Mouse (Mus musculus) kidney, embryonic 16.5 days (tissue): ENCODE measurements around the gene Gemin7. TPM values are rescaled to one million over a fixed set of nuclear protein-coding genes. Genes with fewer than 3 reads are reported as not detected.

Experiments used
- ATAC-seq: fragments of 200-750 bp; cut with Nextera tagmentation; 2 replicates; pipeline ENCODE4 v1.8.0; 2017; ENCODE audit warnings: moderate TSS enrichment; ENCODE audit not compliant: low FRiP score, low TSS enrichment
- H3K27ac ChIP-seq: fragments of 300-500 bp; sonication (generic); 2 replicates; pipeline ENCODE4 v1.5.1; 2014; ENCODE audit warnings: low read length
- H3K27me3 ChIP-seq: fragments of 300-500 bp; sonication (generic); 2 replicates; pipeline ENCODE4 v1.6.1; 2014; ENCODE audit warnings: low read length, control low read depth, mixed read lengths; ENCODE audit not compliant: insufficient read depth
- H3K36me3 ChIP-seq: fragments of 300-500 bp; sonication (generic); 2 replicates; pipeline ENCODE4 v1.6.1; 2014; ENCODE audit warnings: low read length, control low read depth, mixed read lengths; ENCODE audit not compliant: insufficient read depth
- H3K4me1 ChIP-seq: fragments of 300-500 bp; sonication (generic); 2 replicates; pipeline ENCODE4 v1.6.1; 2014; ENCODE audit warnings: low read length, control low read depth, mixed read lengths; ENCODE audit not compliant: insufficient read depth
- H3K4me2 ChIP-seq: fragments of 300-500 bp; sonication (generic); replicated peaks from 2 replicates; pipeline ENCODE4 v1.6.1; 2014; ENCODE audit warnings: low read depth, low read length
- H3K4me3 ChIP-seq: fragments of 300-500 bp; sonication (generic); 2 replicates; pipeline ENCODE4 v1.5.1; 2014; ENCODE audit warnings: mild to moderate bottlenecking, low read length
- H3K9ac ChIP-seq: fragments of 300-500 bp; sonication (generic); replicated peaks from 2 replicates; pipeline ENCODE4 v1.6.1; 2014; ENCODE audit warnings: low read length
- H3K9me3 ChIP-seq: fragments of 300-500 bp; sonication (generic); 2 replicates; pipeline ENCODE4 v1.6.1; 2016; ENCODE audit warnings: low read length, control low read depth
- WGBS: fragments of 180-500 bp; shearing (Covaris S2); extraction: QIAGEN DNeasy Blood & Tissue Kit; methylation state at CpG from one replicate; pipeline ENCODE4 v1.1.7; 2014; 5-methylcytosine and 5-hydroxymethylcytosine counted together
- polyA plus RNA-seq: library from polyadenylated mRNA; unstranded; fragments of >200 nt; fragmentation: Nextera tagmentation; extraction: Ambion mirVana; gene quantifications from 2 replicates; pipeline ENCODE4 v1.2.1, GENCODE M21; 2015

Gene Gemin7
- polyA plus RNA-seq, 1 experiment from 2014 or later: 183 TPM

DNA sequence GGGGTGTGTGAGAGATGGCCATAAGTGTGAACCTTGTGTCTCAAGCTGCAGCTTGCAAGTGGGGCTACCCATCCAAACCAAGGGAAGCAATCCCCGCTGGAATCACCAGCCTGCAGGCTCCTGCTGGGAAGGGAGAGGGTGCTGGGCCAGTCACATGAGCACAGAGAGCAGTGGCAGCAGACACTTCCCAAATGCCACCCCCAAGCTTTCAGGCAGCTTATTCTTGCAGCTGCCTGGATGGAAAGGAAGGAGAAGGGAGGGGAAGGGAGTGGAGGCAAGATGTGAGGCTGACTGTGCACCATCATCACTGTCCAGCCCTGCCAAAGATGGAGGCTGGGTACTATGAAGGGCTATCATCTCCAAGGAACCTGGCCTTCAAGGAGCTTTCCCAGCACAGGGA lies 23.2 kb downstream of the Gemin7 start:
- 73% methylated on average over 1 of the region's 1 CpGs for WGBS

GRCm38 (mm10) chr7:19552443-19552842 lies 25.0 kb downstream of the Gemin7 start:
- Histone ChIP-seq H3K27me3 (no peaks in the 10 kb centered on the region), H3K4me2 (no peak overlapping the region), H3K4me3 (no peak overlapping the region), H3K9ac (no peak overlapping the region), H3K27ac (no peak overlapping the region), H3K4me1 (peaks cover 4% of the 10 kb centered on the region; the same call in 1 of the 2 replicates), H3K36me3 (peaks cover 20% of the 10 kb centered on the region), H3K9me3 (no peaks in the 10 kb centered on the region)
- no peak for ATAC-seq
- WGBS: 46% methylated on average over 2 of the region's 2 CpGs

More for the DNA sequence above, 23.2 kb downstream of the Gemin7 start:
- Histone ChIP-seq H3K27ac (no peak overlapping the region), H3K4me1 (peaks cover 15% of the 10 kb centered on the region; the same call in 1 of the 2 replicates), H3K9me3 (no peaks in the 10 kb centered on the region), H3K27me3 (no peaks in the 10 kb centered on the region), H3K4me2 (no peak overlapping the region), H3K9ac (no peak overlapping the region), H3K4me3 (no peak overlapping the region), H3K36me3 (peaks cover 20% of the 10 kb centered on the region)
- no peak for ATAC-seq

- 68% methylated on average over 5 of the region's 5 CpGs for WGBS
- Histone ChIP-seq H3K9me3 (no peaks in the 10 kb centered on the region), H3K4me1 (peaks cover 4% of the 10 kb centered on the region; the same call in 1 of the 2 replicates), H3K9ac (no peak overlapping the region), H3K27ac (no peak overlapping the region), H3K27me3 (no peaks in the 10 kb centered on the region), H3K4me2 (no peak overlapping the region), H3K36me3 (peaks cover 18% of the 10 kb centered on the region), H3K4me3 (no peak overlapping the region)
- ATAC-seq: no peak
These were observed 25.8 kb downstream of the Gemin7 start for GRCm38 (mm10) chr7:19551634-19552033.

DNA sequence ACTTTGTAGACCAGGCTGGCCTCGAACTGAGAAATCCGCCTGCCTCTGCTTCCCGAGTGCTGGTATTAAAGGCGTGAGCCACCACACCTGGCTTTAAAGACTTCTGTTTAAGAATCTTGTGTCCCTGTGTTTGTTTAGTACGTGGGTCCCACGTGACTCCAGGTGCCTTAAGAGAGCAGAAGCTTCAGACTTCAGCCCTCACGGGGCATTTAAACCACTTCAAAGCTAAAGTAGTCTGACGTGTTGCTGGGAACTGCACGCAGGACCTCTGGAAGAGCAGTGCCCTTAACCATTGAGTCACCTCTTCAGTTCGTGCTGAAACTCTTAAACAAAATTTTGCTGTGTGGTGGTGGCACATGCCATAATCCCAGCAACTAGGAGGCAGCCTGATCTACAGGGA lies 28.0 kb downstream of the Gemin7 start:
- no peak overlapping the region for H3K4me3 ChIP-seq
- ATAC-seq: no peak
- no peak overlapping the region for H3K27ac ChIP-seq
- H3K9ac ChIP-seq: no peak overlapping the region
- H3K36me3 ChIP-seq: peaks cover 13% of the 10 kb centered on the region
- H3K4me1 ChIP-seq: peaks cover 13% of the 10 kb centered on the region; the same call in 1 of the 2 replicates
- no peak overlapping the region for H3K4me2 ChIP-seq
- WGBS: 87% methylated on average over 10 of the region's 10 CpGs
- H3K27me3 ChIP-seq: no peaks in the 10 kb centered on the region
- H3K9me3 ChIP-seq: no peaks in the 10 kb centered on the region

- Histone ChIP-seq H3K4me1 (peaks cover 19% of the 10 kb centered on the region; the same call in 1 of the 2 replicates), H3K9me3 (no peaks in the 10 kb centered on the region), H3K36me3 (no peaks in the 10 kb centered on the region), H3K4me3 (no peak overlapping the region), H3K4me2 (no peak overlapping the region), H3K9ac (no peak overlapping the region), H3K27me3 (no peaks in the 10 kb centered on the region), H3K27ac (no peak overlapping the region)
- no peak for ATAC-seq
- WGBS: 87% methylated on average over 2 of the region's 2 CpGs
These were observed 29.9 kb downstream of the Gemin7 start for GRCm38 (mm10) chr7:19547344-19547969.

DNA sequence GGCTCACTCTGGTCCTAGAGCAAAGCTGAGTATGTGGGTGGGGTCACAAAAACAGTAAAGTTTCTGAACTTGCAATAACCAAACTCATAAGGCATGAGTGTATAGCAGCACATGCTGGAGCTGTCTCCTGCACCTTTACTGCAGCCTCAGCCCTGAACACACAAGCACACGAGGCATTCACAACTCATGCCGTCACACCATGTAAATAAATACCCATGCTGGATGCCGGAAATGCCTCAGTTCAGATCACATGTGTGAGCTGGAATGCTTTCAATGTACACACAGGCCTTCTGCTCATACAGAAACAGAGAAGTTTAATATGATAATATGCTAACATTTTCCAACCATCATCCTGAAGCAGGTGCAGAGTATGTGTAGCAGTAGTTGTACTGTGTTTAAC lies 31.4 kb downstream of the Gemin7 start:
- Histone ChIP-seq H3K9ac (no peak overlapping the region), H3K36me3 (no peaks in the 10 kb centered on the region), H3K4me2 (no peak overlapping the region), H3K27ac (no peak overlapping the region), H3K27me3 (no peaks in the 10 kb centered on the region), H3K4me3 (no peak overlapping the region), H3K4me1 (peaks cover 23% of the 10 kb centered on the region), H3K9me3 (no peaks in the 10 kb centered on the region)
- WGBS: 41% methylated on average over 3 of the region's 3 CpGs
- no peak for ATAC-seq

DNA sequence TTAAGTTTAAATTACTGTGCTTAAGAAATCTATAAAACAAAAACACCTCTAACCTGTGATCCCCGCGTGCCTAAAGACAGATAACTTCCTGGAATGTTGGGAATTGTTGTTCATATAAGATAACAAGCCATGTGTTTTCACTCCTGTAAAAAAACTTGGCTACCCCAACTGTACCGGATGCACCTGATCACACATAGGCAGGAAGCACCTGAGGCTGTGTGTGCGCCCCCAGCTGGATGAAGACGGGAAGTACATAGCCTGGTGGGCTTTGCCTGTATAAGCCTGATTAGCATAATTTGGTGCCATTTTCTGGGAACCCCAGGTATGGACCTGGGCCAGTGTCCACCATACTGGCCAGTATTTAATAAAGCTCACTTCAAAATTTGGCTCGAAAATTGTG lies 33.8 kb downstream of the Gemin7 start:
- Histone ChIP-seq H3K9me3 (no peaks in the 10 kb centered on the region), H3K4me2 (no peak overlapping the region), H3K4me1 (peaks cover 26% of the 10 kb centered on the region), H3K27me3 (no peaks in the 10 kb centered on the region), H3K4me3 (no peak overlapping the region), H3K27ac (no peak overlapping the region), H3K36me3 (no peaks in the 10 kb centered on the region), H3K9ac (no peak overlapping the region)
- 52% methylated on average over 6 of the region's 6 CpGs for WGBS
- ATAC-seq: no peak

- Histone ChIP-seq H3K9me3 (no peaks in the 10 kb centered on the region), H3K4me2 (no peak overlapping the region), H3K4me1 (peaks cover 26% of the 10 kb centered on the region), H3K27me3 (no peaks in the 10 kb centered on the region), H3K36me3 (no peaks in the 10 kb centered on the region), H3K4me3 (no peak overlapping the region), H3K27ac (no peak overlapping the region), H3K9ac (no peak overlapping the region)
- ATAC-seq: peak; percentile 40; the same call in 1 of the 2 replicates
- WGBS: 64% methylated on average over 8 of the region's 8 CpGs
These were observed 35.2 kb downstream of the Gemin7 start for GRCm38 (mm10) chr7:19542155-19542691.

DNA sequence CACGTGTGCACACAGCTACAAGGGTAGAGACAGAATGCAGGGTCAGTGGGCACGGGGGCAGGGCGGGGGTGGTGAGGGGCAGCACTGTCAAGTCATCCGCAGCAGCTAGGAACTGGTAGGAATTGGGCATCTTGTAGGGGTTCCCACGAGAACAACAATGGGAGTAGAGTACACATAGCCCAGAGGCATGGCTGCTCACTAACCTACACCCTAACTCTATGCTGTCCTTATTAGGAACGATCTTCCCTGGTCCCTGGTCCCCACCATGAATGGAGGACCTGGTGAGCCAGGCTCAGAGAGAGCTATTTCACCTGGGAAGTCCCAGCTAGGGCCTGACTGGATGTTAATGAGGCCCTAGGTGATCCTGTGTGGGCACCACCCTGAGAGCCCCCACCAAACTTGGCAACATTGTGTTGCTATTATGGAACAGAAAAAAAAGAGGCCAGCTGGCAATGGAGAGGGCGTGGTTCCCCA lies 35.7 kb downstream of the Gemin7 start:
- WGBS: 52% methylated on average over 7 of the region's 7 CpGs
- H3K27me3 ChIP-seq: no peaks in the 10 kb centered on the region
- H3K9me3 ChIP-seq: no peaks in the 10 kb centered on the region
- peaks cover 26% of the 10 kb centered on the region for H3K4me1 ChIP-seq
- H3K9ac ChIP-seq: no peak overlapping the region
- H3K4me2 ChIP-seq: no peak overlapping the region
- 0 out of 2 replicates have a peak, but pooled peaks have one; percentile 10 for ATAC-seq
- H3K27ac ChIP-seq: no peak overlapping the region
- no peak overlapping the region for H3K4me3 ChIP-seq
- no peaks in the 10 kb centered on the region for H3K36me3 ChIP-seq
